ENCODE assay signal across 8 mouse cellular contexts in the genomic region with DNA sequence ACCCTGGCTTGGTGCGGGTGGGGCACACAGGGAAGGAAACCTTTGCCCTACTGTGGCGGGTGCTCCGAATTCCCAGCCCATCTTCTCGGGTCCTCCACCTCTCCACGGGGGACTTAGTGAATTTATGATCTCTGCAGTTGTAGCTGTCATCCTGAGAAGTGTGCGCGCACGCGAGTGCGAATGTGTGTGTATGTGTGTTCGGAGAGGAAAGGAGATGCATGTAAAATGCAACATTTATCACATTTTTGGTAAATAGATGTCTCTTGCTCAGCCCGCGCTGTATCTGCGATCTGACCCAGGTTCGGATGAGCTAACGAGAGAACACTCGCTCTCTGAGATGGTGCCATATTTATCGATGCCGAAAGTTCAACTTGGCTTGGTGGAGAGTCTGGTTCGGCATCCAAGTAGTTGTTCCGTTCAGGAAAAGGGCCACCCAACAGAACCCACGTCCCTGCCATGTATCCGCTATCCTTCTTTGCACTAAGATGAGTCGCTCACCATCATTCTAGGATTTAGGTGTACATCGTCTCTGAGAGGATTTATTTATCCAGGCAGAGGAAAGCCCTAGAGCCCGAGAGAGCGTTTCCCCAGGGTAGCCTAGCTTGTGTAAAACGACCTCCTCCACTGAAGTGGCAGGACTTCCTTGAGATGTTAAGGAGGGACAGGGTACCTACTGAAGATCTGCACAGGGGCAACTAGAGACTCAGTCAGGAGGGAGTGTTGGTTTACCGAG. TPM values are rescaled to one million over a fixed set of nuclear protein-coding genes. Genes with fewer than 3 reads are reported as not detected.
DNase-seq lines count a peak whose midpoint lies in the region; ATAC-seq and TF ChIP-seq lines count a peak whose summit lies in the region.

No protein-coding gene starts in this region.

- H3K9ac ChIP-seq in CH12.LX (ENCODE audit: insufficient read depth, low read depth): peak overlapping the region; percentile 86
- H3K9ac ChIP-seq in midbrain, postnatal 0 days (replicated peaks; ENCODE audit: low read length, poor library complexity, severe bottlenecking): peak overlapping the region; percentile 90

- no peak for TF ChIP-seq CTCF in CH12.LX (conservative IDR thresholded peaks at IDR 0.05 in 1 of 2, IDR thresholded peaks at IDR 0.05 in 1 of 2; ENCODE audit: low read depth in 2 of 2, low read length in 2 of 2)
- no peak for TF ChIP-seq CTCF in midbrain, postnatal 0 days (IDR thresholded peaks at IDR 0.05)

- TF ChIP-seq RAD21 in CH12.LX (IDR thresholded peaks at IDR 0.05; ENCODE audit: low read depth, low read length): no peak

- in situ Hi-C loops in CH12.LX (cut with MboI; ENCODE audit: low pct_ligation_motif_present, low pct_unique_long_range_greater_than_20kb, low sequenced_read_pairs): loop anchor here (5.0 to 10.0 kb wide), 2 partner anchors 65 to 177 kb away; no protein-coding TSS in a partner anchor

- no peak for TF ChIP-seq EP300 in CH12.LX (IDR thresholded peaks at IDR 0.05; ENCODE audit: low read length)

- H3K4me2 ChIP-seq in CH12.LX (ENCODE audit: insufficient read depth, low read depth, poor library complexity, severe bottlenecking): peak overlapping the region; percentile 92; the same call in 1 of the 2 replicates
- H3K4me2 ChIP-seq in midbrain, postnatal 0 days (ENCODE audit: low read depth, low read length, poor library complexity, severe bottlenecking): peak overlapping the region; percentile 93

- H3K27ac ChIP-seq in heart, embryonic 10.5 days: peak overlapping the region; percentile 97
- H3K27ac ChIP-seq in CH12.LX (ENCODE audit: insufficient read depth, low read depth): peak overlapping the region; percentile 88
- peak overlapping the region; percentile 95 for H3K27ac ChIP-seq in limb, embryonic 10.5 days
- H3K27ac ChIP-seq in midbrain, postnatal 0 days (ENCODE audit: low read depth, low read length): peak overlapping the region; percentile 97

- dilution Hi-C loops in CH12.LX (cut with MboI; ENCODE audit: extremely low pct_ligation_motif_present, extremely low pct_unique_long_range_greater_than_20kb, low sequenced_read_pairs): no loop called here

- H3K27me3 ChIP-seq in heart, embryonic 10.5 days (ENCODE audit: insufficient read depth, poor library complexity, severe bottlenecking): no peaks in the 10 kb centered on the region
- H3K27me3 ChIP-seq in CH12.LX (replicated peaks): no peaks in the 10 kb centered on the region
- H3K27me3 ChIP-seq in limb, embryonic 10.5 days (ENCODE audit: low read depth, poor library complexity, severe bottlenecking): no peaks in the 10 kb centered on the region
- no peaks in the 10 kb centered on the region for H3K27me3 ChIP-seq in midbrain, postnatal 0 days (ENCODE audit: insufficient read depth, low read length)

- no peak for TF ChIP-seq POLR2A in CH12.LX (IDR thresholded peaks at IDR 0.05; ENCODE audit: low read depth, low read length)

- H3K4me3 ChIP-seq in heart, embryonic 10.5 days: peak overlapping the region; percentile 84
- H3K4me3 ChIP-seq in CH12.LX (replicated peaks in 1 of 3; ENCODE audit: low read depth in 2 of 3, low read length in 2 of 3, poor library complexity in 1 of 3): peak overlapping the region; percentile 81 to 97 (median 94)
- H3K4me3 ChIP-seq in limb, embryonic 10.5 days: peak overlapping the region; percentile 89
- H3K4me3 ChIP-seq in midbrain, postnatal 0 days (ENCODE audit: low read depth, low read length): peak overlapping the region; percentile 88

- H3K36me3 ChIP-seq in heart, embryonic 10.5 days: peaks cover 22% of the 10 kb centered on the region
- peaks cover 20 to 31% of the 10 kb centered on the region in 2 experiments for H3K36me3 ChIP-seq in CH12.LX (replicated peaks in 1 of 2; ENCODE audit: control insufficient read depth in 1 of 2, insufficient read depth in 1 of 2, low read length in 1 of 2)
- H3K36me3 ChIP-seq in limb, embryonic 10.5 days: peaks cover 8% of the 10 kb centered on the region
- no peaks in the 10 kb centered on the region for H3K36me3 ChIP-seq in midbrain, postnatal 0 days (ENCODE audit: insufficient read depth, low read length)

- DNase-seq in heart, embryonic 10.5 days (ENCODE audit: low spot score): no peak
- DNase-seq in heart, adult 9 months (ENCODE audit: low spot score in 2 of 2): no peak
- DNase-seq in CH12.LX (ENCODE audit: extremely low read depth): no peak
- peak; percentile 62 for DNase-seq in embryo, embryonic 10.5 days (ENCODE audit: low spot score)
- DNase-seq in heart, postnatal 14 days: peak; percentile 23 to 28
- DNase-seq in limb, embryonic 10.5 days (ENCODE audit: low spot score): no peak
- DNase-seq in midbrain, postnatal 0 days (ENCODE audit: low spot score): peak; percentile 44

- 0 out of 2 replicates have a peak, but pooled peaks have one; percentile 1 for ATAC-seq in midbrain, postnatal 0 days (ENCODE audit: low FRiP score)
- no peak for ATAC-seq in erythroid progenitor cell, adult 5-6 weeks (replicated peaks; ENCODE audit: low FRiP score, poor library complexity, severe bottlenecking)

- WGBS in heart, embryonic 10.5 days: under 1% methylated on average over 29 of the region's 29 CpGs
- WGBS in limb, embryonic 10.5 days: under 1% methylated on average over 29 of the region's 29 CpGs
- under 1% methylated on average over 28 of the region's 29 CpGs for WGBS in midbrain, postnatal 0 days

- H3K4me1 ChIP-seq in heart, embryonic 10.5 days: 0 out of 2 replicates have a peak, but pooled peaks cover 3% of the 10 kb centered on the region
- peaks cover 0 to 18% of the 10 kb centered on the region in 2 experiments; a peak in 2 of 4 replicates for H3K4me1 ChIP-seq in CH12.LX (ENCODE audit: control insufficient read depth in 1 of 2, insufficient read depth in 2 of 2)
- peaks cover 28% of the 10 kb centered on the region for H3K4me1 ChIP-seq in limb, embryonic 10.5 days
- no peaks in the 10 kb centered on the region for H3K4me1 ChIP-seq in midbrain, postnatal 0 days (ENCODE audit: insufficient read depth, low read length)

- H3K79me2 ChIP-seq in CH12.LX (replicated peaks; ENCODE audit: control insufficient read depth, extremely low read depth, insufficient read depth, poor library complexity, severe bottlenecking): peaks cover 46% of the 10 kb centered on the region

- no peaks in the 10 kb centered on the region for H3K9me3 ChIP-seq in heart, embryonic 10.5 days
- peaks cover 6% of the 10 kb centered on the region for H3K9me3 ChIP-seq in CH12.LX (replicated peaks; ENCODE audit: low read length)
- no peaks in the 10 kb centered on the region for H3K9me3 ChIP-seq in limb, embryonic 10.5 days (replicated peaks)
- no peaks in the 10 kb centered on the region for H3K9me3 ChIP-seq in midbrain, postnatal 0 days (ENCODE audit: low read length)

- intact Hi-C loops in heart, postnatal 14 days (cut with DNase I): loop anchor here (5.0 to 10.0 kb wide), 4 partner anchors 65 to 305 kb away; no protein-coding TSS in a partner anchor

TF ChIP-seq in CH12.LX, 34 proteins besides CTCF, POLR2A, EP300 and RAD21 (continues in another document):
- TF ChIP-seq NELFE (IDR thresholded peaks at IDR 0.05; ENCODE audit: low read depth, low read length) (no peak), NRF1 (IDR thresholded peaks at IDR 0.05; ENCODE audit: low read depth, low read length) (no peak), MAX (IDR thresholded peaks at IDR 0.05; ENCODE audit: low read length) (no peak), TBP (conservative IDR thresholded peaks at IDR 0.05; ENCODE audit: low read depth, low read length) (no peak), MAFK (IDR thresholded peaks at IDR 0.05; ENCODE audit: insufficient replicate concordance, low read length) (no peak), JUND (conservative IDR thresholded peaks at IDR 0.05; ENCODE audit: low read depth, low read length) (no peak), MEF2A (IDR thresholded peaks at IDR 0.05; ENCODE audit: borderline replicate concordance, low read depth, low read length) (no peak), UBTF (IDR thresholded peaks at IDR 0.05; ENCODE audit: low read depth, low read length) (no peak), ZNF384 (IDR thresholded peaks at IDR 0.05; ENCODE audit: low read depth, low read length) (no peak), ZKSCAN1 (IDR thresholded peaks at IDR 0.05; ENCODE audit: borderline replicate concordance, low read depth, low read length) (no peak), ELF1 (IDR thresholded peaks at IDR 0.05; ENCODE audit: low read depth, low read length) (no peak), HCFC1 (IDR thresholded peaks at IDR 0.05; ENCODE audit: low read depth, low read length) (no peak), JUN (IDR thresholded peaks at IDR 0.05; ENCODE audit: insufficient read depth, low read depth, low read length) (no peak), MAZ (IDR thresholded peaks at IDR 0.05; ENCODE audit: low read depth, low read length) (no peak), BHLHE40 (IDR thresholded peaks at IDR 0.05; ENCODE audit: low read depth, low read length) (peak; percentile 44; the same call in 1 of the 2 replicates), TCF12 (IDR thresholded peaks at IDR 0.05; ENCODE audit: low read depth, low read length) (no peak), SIN3A (IDR thresholded peaks at IDR 0.05; ENCODE audit: low read length) (peak; percentile 92), E2F4 (IDR thresholded peaks at IDR 0.05; ENCODE audit: insufficient replicate concordance, low read depth, low read length) (no peak), CHD2 (IDR thresholded peaks at IDR 0.05; ENCODE audit: low read length) (no peak; the same call in 1 of the 2 replicates), ETS1 (conservative IDR thresholded peaks at IDR 0.05; ENCODE audit: low read depth, low read length) (peak; percentile 16; the same call in 1 of the 2 replicates), POLR2AphosphoS2 (IDR thresholded peaks at IDR 0.05; ENCODE audit: low read depth, low read length) (no peak), MXI1 (IDR thresholded peaks at IDR 0.05; ENCODE audit: low read depth, low read length) (peak; percentile 13; the same call in 1 of the 2 replicates), CHD1 (IDR thresholded peaks at IDR 0.05; ENCODE audit: low read depth, low read length) (peak; percentile 38), ZMIZ1 (IDR thresholded peaks at IDR 0.05; ENCODE audit: low read depth, low read length) (no peak)

RNA-seq across cellular contexts. Expression of a gene that starts 1.7 kb away (rescaled TPM):
- 58.0 and 93.6 TPM in 2 replicates for polyA plus RNA-seq in heart, embryonic 10.5 days (2016; fragmentation: Nextera tagmentation; extraction: Ambion mirVana)
- total RNA-seq in CH12.LX (2012; rRNA removed) (59.7 and 80.4 TPM in 2 replicates), CH12.LX (2014; rRNA removed) (64.6 and 77.3 TPM in 2 replicates)
- 66.1 and 68.9 TPM in 2 replicates for polyA plus RNA-seq in CH12.LX (2012; ENCODE audit: insufficient read length, low read depth)
- total RNA-seq in heart, postnatal 14 days (2021): 100 to 1,000 TPM; 140 to 160 TPM
- 13.4 and 13.5 TPM in 2 replicates for polyA plus RNA-seq in limb, embryonic 10.5 days (2016; fragmentation: Nextera tagmentation; extraction: Ambion mirVana)
- total RNA-seq in midbrain, postnatal 0 days (2014; rRNA removed): 143 and 162 TPM in 2 replicates
- polyA plus RNA-seq in midbrain, postnatal 0 days (2015; fragmentation: Nextera tagmentation; extraction: Ambion mirVana): 83.5 and 95.8 TPM in 2 replicates
- 10.8 and 43.2 TPM in 2 replicates for total RNA-seq in erythroid progenitor cell, adult 5-6 weeks (2015; ENCODE audit: low replicate concordance)
- 5.8 and 18.5 TPM in 2 replicates for total RNA-seq in erythroid progenitor cell, adult 5-6 weeks (2017; ENCODE audit: low replicate concordance)

Comparison
In these comparisons a context has a peak if more than half of its experiments do, and no peak if none do; other contexts are left out.
1. DNase-seq: peak in embryo, embryonic 10.5 days (single experiment), heart, postnatal 14 days (2 of 2) and midbrain, postnatal 0 days (single experiment); none in heart, embryonic 10.5 days (single experiment), heart, adult 9 months (0 of 2), CH12.LX (single experiment) and limb, embryonic 10.5 days (single experiment).
2. Peak in every context shown above with its lines, with median percentiles within 50 percentile points of each other: H3K27ac ChIP-seq and H3K4me3 ChIP-seq.